Mouse (Mus musculus) CH12F3 (cell line): ENCODE data around the gene Pnn.

Source experiments
- in situ Hi-C: fragments of 300-500 bp; cut with MboI; formaldehyde crosslinking; loops from 2 replicates; pipeline ENCODE4 v1.14.3; 2020; ENCODE audit warnings: low sequenced_read_pairs

Pnn gene

GRCm38 (mm10) chr12:59074052-59074451 is 7.4 kb downstream of the Pnn start:
- in situ Hi-C loops: no loop called here

- in situ Hi-C loops: no loop called here
Measured at GRCm38 (mm10) chr12:59076996-59077395, 10.3 kb downstream of the Pnn start.

- in situ Hi-C loops: no loop called here
Measured at GRCm38 (mm10) chr12:59077883-59078282, 11.2 kb downstream of the Pnn start.

- in situ Hi-C loops: no loop called here
Measured at GRCm38 (mm10) chr12:59080461-59080860, 13.8 kb downstream of the Pnn start.

- in situ Hi-C loops: no loop called here
Measured at GRCm38 (mm10) chr12:59084446-59084845, 17.8 kb downstream of the Pnn start.

- in situ Hi-C loops: no loop called here
Measured at GRCm38 (mm10) chr12:59086171-59086570, 19.5 kb downstream of the Pnn start.

GRCm38 (mm10) chr12:59093543-59093942 is 26.9 kb downstream of the Pnn start:
- in situ Hi-C loops: no loop called here

- in situ Hi-C loops: no loop called here
Measured at GRCm38 (mm10) chr12:59095104-59096025, 28.7 kb downstream of the Pnn start, which contains the start of gene Mia2. Gene Mia2 (plus strand): TSS chr12:59095799.

GRCm38 (mm10) chr12:59104771-59105170 is 38.1 kb downstream of the Pnn start:
- in situ Hi-C loops: no loop called here

- in situ Hi-C loops: no loop called here
Measured at GRCm38 (mm10) chr12:59105914-59106313, 39.2 kb downstream of the Pnn start.

- in situ Hi-C loops: no loop called here
Measured at GRCm38 (mm10) chr12:59106491-59106890, 39.8 kb downstream of the Pnn start.

GRCm38 (mm10) chr12:59107926-59108325 is 41.2 kb downstream of the Pnn start:
- in situ Hi-C loops: no loop called here

- in situ Hi-C loops: no loop called here
Measured at GRCm38 (mm10) chr12:59117184-59117583, 50.5 kb downstream of the Pnn start.
